Mouse (Mus musculus) spleen, postnatal 10 days (tissue): ENCODE measurements at regions not wholly inside any gene's neighbourhood (a gene's known extent, or its start where the extent isn't known, plus 50 kb on each side); places are given as distances from the start of the nearest gene placed in this dataset.
A peak's percentile ranks its signal among the peaks of the same experiment; 100 is the strongest.

Experiments used
- DNase-seq, 2 experiments: peaks; one replicate each; pipeline ENCODE4 v3.0.0; 2021 to 2022; ENCODE audit warnings: low spot score in 2 of 2

DNA sequence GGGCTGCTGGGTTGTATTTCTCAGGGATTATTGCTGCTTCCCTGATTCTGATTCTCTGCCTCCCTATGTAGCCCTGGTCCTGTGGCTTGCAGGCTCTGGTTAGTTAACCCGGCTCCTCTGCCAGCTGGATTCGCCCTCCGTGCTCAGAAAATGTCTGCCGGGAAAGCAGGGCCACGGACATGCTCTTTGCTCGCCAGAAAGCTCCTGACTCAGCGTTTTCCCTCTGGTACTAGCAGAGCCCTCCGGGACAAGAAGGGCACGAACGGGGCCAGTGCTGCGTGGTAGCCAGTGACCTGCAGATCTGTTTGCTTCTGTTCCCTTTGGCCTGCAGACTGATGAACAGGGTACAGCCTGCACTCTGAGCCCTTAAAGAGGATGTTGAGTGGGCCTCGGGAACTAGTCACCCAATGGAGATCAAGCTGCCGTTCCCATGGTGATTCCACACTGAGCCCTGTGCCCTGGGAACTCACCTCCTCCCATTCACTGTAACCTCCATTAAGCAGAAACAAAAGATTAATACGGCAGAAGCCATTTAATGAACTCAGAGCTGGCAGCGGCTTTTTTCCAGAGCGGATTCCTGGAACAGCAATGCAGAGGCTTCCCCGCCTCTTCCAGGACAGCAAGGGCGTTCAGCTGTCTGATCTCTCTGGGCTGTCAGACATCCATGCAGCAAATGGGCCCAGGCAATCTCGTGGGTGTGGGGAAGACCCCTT lies 159.9 kb upstream of the Myt1l start:
- no peak for DNase-seq

DNA sequence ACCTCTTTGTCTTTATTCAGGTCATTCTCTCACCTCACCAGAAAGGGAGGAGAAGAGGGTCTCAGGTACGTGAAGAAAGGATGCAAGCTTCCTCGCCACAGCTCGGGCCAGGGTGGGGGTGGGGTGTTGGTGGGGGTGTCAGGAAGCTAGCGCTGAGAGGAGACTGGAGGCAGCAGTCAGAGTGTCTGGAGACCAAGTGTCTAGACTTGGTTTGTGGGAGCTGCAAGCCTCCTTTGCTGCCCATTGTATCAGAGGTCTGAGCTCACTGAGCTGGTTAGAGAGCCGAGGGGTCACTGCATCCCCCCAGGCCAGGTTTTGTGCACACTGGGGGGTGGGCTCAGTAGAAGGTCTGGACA lies 159.4 kb upstream of the Myt1l start:
- DNase-seq, result no peak

DNA sequence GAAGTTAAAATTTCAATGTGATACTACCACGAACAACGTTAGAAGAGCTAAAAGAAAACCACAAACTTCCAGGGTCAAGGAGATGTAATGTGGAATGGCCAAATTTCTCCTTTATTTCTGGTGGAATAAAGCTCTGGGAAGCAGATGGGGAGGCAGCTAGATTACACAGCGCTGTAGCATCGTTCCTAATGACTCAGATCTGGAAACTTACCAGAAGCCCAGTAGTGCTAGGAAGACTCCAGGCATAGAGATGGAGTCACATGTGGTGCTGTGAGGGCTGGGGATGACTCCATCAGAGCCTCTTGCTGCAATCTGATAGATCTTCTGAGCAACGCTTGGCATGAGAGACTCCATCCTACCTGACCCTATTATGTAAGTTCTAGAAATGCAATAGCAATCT lies 136.4 kb upstream of the Myt1l start:
- no peak for DNase-seq

DNA sequence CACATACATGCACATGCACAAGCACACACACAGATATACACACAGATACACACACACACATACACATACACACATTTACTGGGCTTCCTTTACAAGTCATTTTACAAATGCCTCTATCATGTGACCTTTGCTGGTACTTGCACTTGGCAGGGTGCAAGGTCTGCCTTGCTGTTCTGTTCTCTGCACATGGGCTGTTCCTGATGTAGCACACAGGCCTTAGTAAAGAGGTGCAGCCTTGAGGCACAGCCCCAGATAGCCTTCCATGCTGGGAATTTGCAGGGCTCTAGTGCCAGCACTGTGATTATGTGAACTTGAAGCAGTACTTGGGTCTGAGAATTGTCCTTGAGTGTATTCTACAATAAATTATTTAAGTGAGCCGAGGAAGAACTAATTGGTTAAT lies 133.9 kb upstream of the Myt1l start:
- no peak for DNase-seq

DNA sequence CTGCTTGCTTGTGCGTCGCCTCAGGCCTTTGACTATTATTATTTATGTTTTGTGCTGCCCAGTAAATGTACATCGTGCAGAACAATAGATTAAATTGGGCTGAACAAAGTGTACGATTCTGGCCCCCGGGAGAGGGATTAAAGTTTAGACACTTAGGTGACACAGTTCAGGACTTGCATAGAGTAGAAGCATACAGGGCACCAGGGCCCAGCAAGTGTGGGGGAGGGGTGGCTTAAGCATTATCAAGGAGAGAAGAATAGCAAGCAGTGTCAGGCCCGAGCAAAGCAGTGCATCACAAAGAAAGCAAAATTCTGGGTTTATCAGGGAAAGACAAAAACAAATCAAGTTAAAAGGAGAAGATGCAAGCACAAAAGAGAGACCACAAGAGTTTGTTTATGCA lies 133.3 kb upstream of the Myt1l start:
- no peak for DNase-seq

DNA sequence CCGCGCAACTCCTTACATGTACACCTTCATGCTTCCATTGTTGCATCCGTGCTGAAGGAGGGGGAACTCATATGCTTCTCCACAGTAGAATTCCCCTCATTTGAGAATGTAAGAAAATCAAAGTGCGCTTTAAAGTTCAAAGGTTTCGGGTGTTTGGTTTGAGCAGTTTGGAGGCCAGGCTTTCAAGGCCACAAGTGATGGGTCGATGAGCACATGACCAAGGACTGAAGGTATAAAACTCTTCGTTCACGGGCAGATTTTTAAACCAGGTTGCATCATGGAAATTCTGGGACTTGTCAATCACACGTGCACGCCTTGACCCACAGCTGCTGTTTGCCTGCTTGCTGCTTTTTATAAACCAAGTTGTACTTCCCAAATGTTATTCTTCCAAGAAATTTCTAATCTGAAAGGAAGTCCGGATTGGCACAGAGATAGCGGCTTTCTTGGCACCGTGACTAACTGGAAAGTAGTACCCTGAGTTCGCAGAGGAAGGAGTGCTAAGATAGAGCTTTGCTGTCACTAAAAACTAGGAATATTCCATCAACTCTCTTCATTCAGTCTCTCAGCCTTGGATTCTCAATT lies 132.7 kb upstream of the Myt1l start:
- DNase-seq, result no peak

DNA sequence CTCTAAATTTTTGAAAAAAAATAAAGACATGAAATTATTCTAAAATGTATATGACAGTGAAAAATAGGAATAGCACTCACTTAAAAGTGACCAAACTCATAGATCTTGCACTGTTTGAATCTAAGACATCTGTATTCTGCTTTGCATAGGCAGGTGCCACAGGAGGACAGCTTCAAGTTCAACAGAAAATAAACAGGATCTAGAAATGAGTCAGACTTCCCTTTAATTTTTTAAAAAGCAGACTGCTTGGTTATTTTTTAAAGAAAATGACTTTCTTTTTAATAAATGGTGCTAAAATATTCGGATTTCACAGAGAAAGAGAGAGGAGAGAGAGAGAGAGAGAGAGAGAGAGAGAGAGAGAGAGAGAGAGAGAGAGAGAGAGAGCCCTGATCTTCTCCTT lies 123.8 kb upstream of the Myt1l start:
- DNase-seq, result no peak

DNA sequence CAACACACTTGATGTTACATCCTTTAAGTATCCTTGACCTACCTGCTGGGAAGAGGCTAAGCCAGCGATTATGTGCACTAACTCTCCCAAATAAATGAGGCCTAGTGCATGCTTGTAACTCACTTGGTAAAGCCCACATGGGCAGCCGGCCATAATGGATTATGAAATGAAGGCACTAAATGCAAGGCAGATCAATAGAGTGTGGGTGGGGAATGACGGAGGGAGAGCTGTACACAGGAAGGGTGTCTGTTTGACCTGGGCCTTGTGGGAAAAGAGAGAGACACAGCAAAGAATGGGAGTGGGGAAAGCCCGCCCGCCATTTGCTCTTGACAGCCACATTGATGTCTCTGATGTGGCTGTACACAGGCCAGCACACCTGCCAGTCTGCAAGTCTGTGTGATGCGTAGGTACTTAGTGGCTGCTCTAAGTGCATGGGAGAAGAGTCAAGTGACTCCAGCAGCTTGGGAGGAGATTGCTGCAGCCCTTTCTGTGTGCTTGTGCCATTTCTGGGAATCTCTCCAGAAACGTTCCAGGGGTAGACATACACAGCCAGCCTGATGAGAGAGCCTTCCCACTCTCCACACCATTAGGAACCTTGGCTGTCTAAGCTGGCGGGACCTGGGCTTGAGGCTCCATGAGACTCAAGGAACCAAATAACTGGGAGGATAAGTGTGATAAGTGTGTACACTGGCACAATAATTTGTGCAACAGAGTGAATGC lies 118.7 kb upstream of the Myt1l start:
- DNase-seq, result no peak

DNA sequence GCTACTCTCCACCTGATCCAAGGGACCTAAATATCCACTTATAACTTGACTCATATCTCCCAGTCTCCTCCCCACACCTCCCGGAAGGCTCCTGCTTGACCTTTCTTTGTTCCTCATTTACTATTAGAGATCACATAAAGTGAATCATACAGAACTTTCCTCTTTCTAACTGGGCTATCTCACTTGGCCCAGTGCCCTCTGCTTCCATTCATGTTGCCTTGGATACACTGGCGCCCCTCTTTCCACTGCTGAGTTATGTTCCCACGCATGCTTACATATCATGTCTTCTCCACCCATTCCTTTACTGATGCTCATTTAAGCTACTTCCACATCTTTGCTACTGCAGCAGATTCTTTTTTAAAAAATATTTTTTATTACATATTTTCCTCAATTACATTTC lies 94.2 kb upstream of the Myt1l start:
- no peak for DNase-seq

DNA sequence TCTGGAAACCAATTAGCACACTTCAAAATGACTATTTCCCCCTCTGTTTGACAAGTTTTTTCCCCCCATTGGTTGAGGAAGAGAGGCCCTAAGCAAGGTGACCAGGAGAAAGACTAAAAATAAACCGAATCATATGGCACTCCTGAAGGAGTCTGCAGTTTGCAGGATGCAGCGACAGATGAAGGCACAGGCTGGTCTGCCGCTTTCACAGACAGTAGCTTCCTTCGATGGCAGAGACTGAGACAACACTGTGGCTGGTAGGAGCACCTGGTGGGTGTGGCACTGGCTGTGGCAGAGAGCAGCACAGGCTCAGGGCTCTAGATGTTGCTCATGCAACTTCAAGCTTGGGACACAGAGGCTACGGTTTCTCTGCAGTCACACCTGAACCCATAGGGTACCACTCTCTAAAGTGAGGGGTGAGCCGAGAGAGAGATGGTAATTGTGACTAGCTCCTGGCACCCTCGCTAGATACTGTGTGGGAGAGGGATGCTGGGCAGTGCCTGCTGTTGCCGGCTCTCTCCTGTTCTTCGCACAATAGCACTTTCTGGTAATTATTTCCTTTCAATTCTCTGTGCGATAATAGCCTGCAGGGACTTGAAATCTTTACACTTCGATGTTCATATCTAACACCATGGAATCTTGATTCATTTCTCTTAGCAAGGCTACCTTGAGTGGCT lies 88.7 kb upstream of the Myt1l start:
- no peak for DNase-seq

DNA sequence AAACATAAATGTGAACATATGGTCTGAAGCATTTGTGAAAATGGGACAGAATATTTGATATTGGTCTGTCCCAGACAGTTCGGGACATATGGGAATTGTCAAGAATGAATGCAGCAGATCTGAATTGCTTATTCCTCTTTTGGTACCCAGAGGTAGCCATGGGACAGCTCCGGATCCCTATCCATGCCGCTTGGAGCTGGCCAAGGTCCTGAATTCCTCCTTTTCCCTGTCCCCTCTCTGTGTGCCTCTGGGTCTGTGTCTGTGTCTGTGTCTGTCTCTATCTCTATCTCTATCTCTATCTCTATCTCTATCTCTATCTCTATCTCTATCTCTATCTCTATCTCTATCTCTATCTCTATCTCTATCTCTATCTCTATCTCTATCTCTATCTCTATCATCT lies 63.0 kb upstream of the Myt1l start:
- peak in 1 of 2 experiments; percentile 30 for DNase-seq
